In the genomic region with DNA sequence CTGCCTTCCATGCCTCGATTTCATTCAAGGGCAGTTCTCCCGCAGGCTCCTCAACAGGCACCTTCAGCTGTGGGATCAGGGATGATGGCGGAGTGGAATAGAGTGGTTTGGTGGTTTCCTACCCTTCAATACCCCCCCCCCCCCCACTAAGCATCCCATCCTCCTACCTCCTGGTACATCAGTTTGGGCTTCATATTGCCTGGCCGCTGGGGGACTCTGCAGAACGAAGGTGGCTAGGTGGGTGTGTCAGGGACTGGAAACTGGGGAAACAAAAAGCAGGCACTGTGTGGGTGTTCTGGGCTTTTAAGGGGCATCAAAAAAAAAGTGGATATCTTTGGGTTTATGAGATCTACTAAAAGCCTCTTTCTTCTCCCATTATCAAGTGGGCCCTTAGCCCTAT, we compare ENCODE assay signal across 8 mouse cellular contexts. TPM values are rescaled to one million over a fixed set of nuclear protein-coding genes. Genes with fewer than 3 reads are reported as not detected.
DNase-seq lines count a peak whose midpoint lies in the region; ATAC-seq and TF ChIP-seq lines count a peak whose summit lies in the region.

No protein-coding gene starts in this region.

- no peak overlapping the region for H3K27ac ChIP-seq in lung, postnatal 0 days (ENCODE audit: low read length)
- H3K27ac ChIP-seq in forebrain, embryonic 11.5 days (ENCODE audit: low read depth, low read length) = no peak overlapping the region
- H3K27ac ChIP-seq in intestine, postnatal 0 days (ENCODE audit: low read depth, low read length) = no peak overlapping the region
- no peak overlapping the region for H3K27ac ChIP-seq in neural tube, embryonic 14.5 days (ENCODE audit: low read depth, low read length)

- TF ChIP-seq POLR2A in lung, adult 2 months (IDR thresholded peaks at IDR 0.05; ENCODE audit: borderline replicate concordance, extremely low read depth, low read depth, low read length) = no peak

- WGBS in lung, postnatal 0 days = 54% methylated on average over 5 of the region's 5 CpGs
- WGBS in lung, adult 2 months = 58% methylated on average over 5 of the region's 5 CpGs
- WGBS in forebrain, embryonic 11.5 days = 60% methylated on average over 5 of the region's 5 CpGs
- WGBS in intestine, postnatal 0 days = 67% methylated on average over 5 of the region's 5 CpGs
- WGBS in neural tube, embryonic 14.5 days = 59% methylated on average over 5 of the region's 5 CpGs

- H3K4me3 ChIP-seq in lung, postnatal 0 days (ENCODE audit: low read depth, low read length) = peak overlapping the region; percentile 43
- no peak overlapping the region for H3K4me3 ChIP-seq in lung, adult 2 months (replicated peaks; ENCODE audit: extremely low read depth, low read depth, low read length)
- H3K4me3 ChIP-seq in forebrain, embryonic 11.5 days (ENCODE audit: low read depth, low read length) = peak overlapping the region; percentile 38
- peak overlapping the region; percentile 51 for H3K4me3 ChIP-seq in intestine, postnatal 0 days (ENCODE audit: low read depth, low read length)
- peak overlapping the region; percentile 52 for H3K4me3 ChIP-seq in neural tube, embryonic 14.5 days (ENCODE audit: low read depth, low read length)

- peak overlapping the region; percentile 62; the same call in 1 of the 2 replicates for H3K9ac ChIP-seq in lung, postnatal 0 days (replicated peaks; ENCODE audit: low read depth)
- peak overlapping the region; percentile 62; the same call in 1 of the 2 replicates for H3K9ac ChIP-seq in forebrain, embryonic 11.5 days (ENCODE audit: low read length)
- no peak overlapping the region for H3K9ac ChIP-seq in intestine, postnatal 0 days (ENCODE audit: low read depth, low read length)
- H3K9ac ChIP-seq in neural tube, embryonic 14.5 days (replicated peaks; ENCODE audit: low read depth, low read length) = peak overlapping the region; percentile 63

- H3K9me3 ChIP-seq in lung, postnatal 0 days (ENCODE audit: low read length) = no peaks in the 10 kb centered on the region
- no peaks in the 10 kb centered on the region for H3K9me3 ChIP-seq in forebrain, embryonic 11.5 days (ENCODE audit: control insufficient read depth, low read length)
- no peaks in the 10 kb centered on the region for H3K9me3 ChIP-seq in intestine, postnatal 0 days (ENCODE audit: control insufficient read depth)
- H3K9me3 ChIP-seq in neural tube, embryonic 14.5 days (ENCODE audit: control insufficient read depth, low read length) = no peaks in the 10 kb centered on the region

- no peak for TF ChIP-seq EP300 in lung, postnatal 0 days (IDR thresholded peaks at IDR 0.05)

- 0 out of 2 replicates have a peak, but pooled peaks cover 4% of the 10 kb centered on the region for H3K4me1 ChIP-seq in lung, postnatal 0 days (ENCODE audit: insufficient read depth, low read depth, low read length)
- H3K4me1 ChIP-seq in lung, adult 2 months (ENCODE audit: control insufficient read depth, insufficient read depth, low read length) = no peaks in the 10 kb centered on the region
- no peaks in the 10 kb centered on the region; the same call in 1 of the 2 replicates for H3K4me1 ChIP-seq in forebrain, embryonic 11.5 days (replicated peaks; ENCODE audit: control insufficient read depth, insufficient read depth, low read length)
- H3K4me1 ChIP-seq in intestine, postnatal 0 days (replicated peaks; ENCODE audit: control insufficient read depth, insufficient read depth, low read length) = no peaks in the 10 kb centered on the region
- peaks cover 6% of the 10 kb centered on the region for H3K4me1 ChIP-seq in neural tube, embryonic 14.5 days (ENCODE audit: control insufficient read depth, insufficient read depth, low read length)

- no peak for DNase-seq in lung, postnatal 0 days (ENCODE audit: low spot score)
- DNase-seq in lung, adult 2 months = no peak
- DNase-seq in forebrain, embryonic 11.5 days (ENCODE audit: low spot score) = no peak
- DNase-seq in cerebellum, adult 8-10 months = no peak
- DNase-seq in urinary bladder, postnatal 10 days (ENCODE audit: low spot score) = no peak
- DNase-seq in embryo, embryonic 11 days = no peak

- no peaks in the 10 kb centered on the region for H3K27me3 ChIP-seq in lung, postnatal 0 days (replicated peaks; ENCODE audit: insufficient read depth, low read length)
- H3K27me3 ChIP-seq in forebrain, embryonic 11.5 days (ENCODE audit: control insufficient read depth, insufficient read depth, low read length) = no peaks in the 10 kb centered on the region
- H3K27me3 ChIP-seq in intestine, postnatal 0 days (replicated peaks; ENCODE audit: control insufficient read depth, insufficient read depth, low read length) = no peaks in the 10 kb centered on the region
- no peaks in the 10 kb centered on the region for H3K27me3 ChIP-seq in neural tube, embryonic 14.5 days (ENCODE audit: control insufficient read depth, insufficient read depth, low read length)

- 0 out of 2 replicates have a peak, but pooled peaks cover 4% of the 10 kb centered on the region for H3K36me3 ChIP-seq in lung, postnatal 0 days (ENCODE audit: insufficient read depth, low read length)
- no peaks in the 10 kb centered on the region for H3K36me3 ChIP-seq in forebrain, embryonic 11.5 days (ENCODE audit: control insufficient read depth, insufficient read depth, low read length)
- 0 out of 2 replicates have a peak, but pooled peaks cover 6% of the 10 kb centered on the region for H3K36me3 ChIP-seq in intestine, postnatal 0 days (ENCODE audit: control insufficient read depth, insufficient read depth)
- H3K36me3 ChIP-seq in neural tube, embryonic 14.5 days (ENCODE audit: control insufficient read depth, insufficient read depth, low read length) = peaks cover 15% of the 10 kb centered on the region; the same call in 1 of the 2 replicates

- TF ChIP-seq CTCF in lung, postnatal 0 days (IDR thresholded peaks at IDR 0.05) = no peak
- no peak for TF ChIP-seq CTCF in lung, adult 2 months (IDR thresholded peaks at IDR 0.05; ENCODE audit: insufficient read depth, low read length)
- no peak for TF ChIP-seq CTCF in intestine, postnatal 0 days (IDR thresholded peaks at IDR 0.05; ENCODE audit: low read depth)

- H3K4me2 ChIP-seq in lung, postnatal 0 days (replicated peaks; ENCODE audit: low read depth, low read length) = peak overlapping the region; percentile 92
- peak overlapping the region; percentile 78 for H3K4me2 ChIP-seq in forebrain, embryonic 11.5 days (ENCODE audit: low read depth, low read length, severe bottlenecking)
- H3K4me2 ChIP-seq in intestine, postnatal 0 days (replicated peaks; ENCODE audit: low read depth) = peak overlapping the region; percentile 97
- H3K4me2 ChIP-seq in neural tube, embryonic 14.5 days (ENCODE audit: low read depth, low read length) = peak overlapping the region; percentile 78

- no peak for ATAC-seq in lung, postnatal 0 days
- no peak for ATAC-seq in forebrain, embryonic 11.5 days (replicated peaks; ENCODE audit: low FRiP score)
- ATAC-seq in intestine, postnatal 0 days = no peak
- ATAC-seq in neural tube, embryonic 14.5 days (ENCODE audit: low read depth) = 0 out of 2 replicates have a peak, but pooled peaks have one; percentile 2

RNA-seq across cellular contexts. Expression of a gene that starts 11.1 kb away (rescaled TPM):
- 92.4 and 94.5 TPM in 2 replicates for polyA plus RNA-seq in lung, postnatal 0 days (2015; fragmentation: Nextera tagmentation; extraction: Ambion mirVana)
- 180 and 201 TPM in 2 replicates for polyA plus RNA-seq in lung, adult 2 months (2012; rRNA removed)
- polyA plus RNA-seq in forebrain, embryonic 11.5 days (2014; fragmentation: Nextera tagmentation; extraction: Ambion mirVana) = 52.1 and 56.4 TPM in 2 replicates
- polyA plus RNA-seq in intestine, postnatal 0 days (2015; fragmentation: Nextera tagmentation; extraction: Ambion mirVana) = 45.8 and 48.7 TPM in 2 replicates
- polyA plus RNA-seq in neural tube, embryonic 14.5 days (2014; fragmentation: Nextera tagmentation; extraction: Ambion mirVana) = 148 and 168 TPM in 2 replicates

RNA-seq across cellular contexts. Expression of a gene that starts 11.1 kb away (rescaled TPM):
- polyA plus RNA-seq in lung, postnatal 0 days (2015; fragmentation: Nextera tagmentation; extraction: Ambion mirVana) = 10.5 and 12.3 TPM in 2 replicates
- polyA plus RNA-seq in lung, adult 2 months (2012; rRNA removed) = 22.4 and 28.5 TPM in 2 replicates
- polyA plus RNA-seq in forebrain, embryonic 11.5 days (2014; fragmentation: Nextera tagmentation; extraction: Ambion mirVana) = 34.0 and 34.1 TPM in 2 replicates
- polyA plus RNA-seq in intestine, postnatal 0 days (2015; fragmentation: Nextera tagmentation; extraction: Ambion mirVana) = 9.0 and 10.2 TPM in 2 replicates
- 27.2 TPM in 2 replicates for polyA plus RNA-seq in neural tube, embryonic 14.5 days (2014; fragmentation: Nextera tagmentation; extraction: Ambion mirVana)

RNA-seq across cellular contexts. Expression of a gene that starts 18.9 kb away (rescaled TPM):
- 0.27 and 0.31 TPM in 2 replicates for polyA plus RNA-seq in lung, postnatal 0 days (2015; fragmentation: Nextera tagmentation; extraction: Ambion mirVana)
- polyA plus RNA-seq in lung, adult 2 months (2012; rRNA removed) = 1.3 and 1.8 TPM in 2 replicates
- polyA plus RNA-seq in forebrain, embryonic 11.5 days (2014; fragmentation: Nextera tagmentation; extraction: Ambion mirVana) = 0.52 and 0.93 TPM in 2 replicates
- 0.10 and 0.24 TPM in 2 replicates for polyA plus RNA-seq in intestine, postnatal 0 days (2015; fragmentation: Nextera tagmentation; extraction: Ambion mirVana)
- polyA plus RNA-seq in neural tube, embryonic 14.5 days (2014; fragmentation: Nextera tagmentation; extraction: Ambion mirVana) = 1.2 and 2.1 TPM in 2 replicates

RNA-seq across cellular contexts. Expression of a gene that starts 42.8 kb away (rescaled TPM):
- 73.2 and 75.2 TPM in 2 replicates for polyA plus RNA-seq in lung, postnatal 0 days (2015; fragmentation: Nextera tagmentation; extraction: Ambion mirVana)
- 62.0 and 67.4 TPM in 2 replicates for polyA plus RNA-seq in lung, adult 2 months (2012; rRNA removed)
- polyA plus RNA-seq in forebrain, embryonic 11.5 days (2014; fragmentation: Nextera tagmentation; extraction: Ambion mirVana) = 1.2 and 1.3 TPM in 2 replicates
- 1.3 and 1.4 TPM in 2 replicates for polyA plus RNA-seq in intestine, postnatal 0 days (2015; fragmentation: Nextera tagmentation; extraction: Ambion mirVana)
- 0.43 and 1.1 TPM in 2 replicates for polyA plus RNA-seq in neural tube, embryonic 14.5 days (2014; fragmentation: Nextera tagmentation; extraction: Ambion mirVana)

RNA-seq across cellular contexts. Expression of a gene that starts 49.4 kb away (rescaled TPM):
- 64.1 and 72.9 TPM in 2 replicates for polyA plus RNA-seq in lung, postnatal 0 days (2015; fragmentation: Nextera tagmentation; extraction: Ambion mirVana)
- polyA plus RNA-seq in lung, adult 2 months (2012; rRNA removed) = 81.4 and 101 TPM in 2 replicates
- 72.3 and 75.2 TPM in 2 replicates for polyA plus RNA-seq in forebrain, embryonic 11.5 days (2014; fragmentation: Nextera tagmentation; extraction: Ambion mirVana)
- polyA plus RNA-seq in intestine, postnatal 0 days (2015; fragmentation: Nextera tagmentation; extraction: Ambion mirVana) = 35.8 and 36.4 TPM in 2 replicates
- polyA plus RNA-seq in neural tube, embryonic 14.5 days (2014; fragmentation: Nextera tagmentation; extraction: Ambion mirVana) = 44.1 and 51.4 TPM in 2 replicates
